Mouse (Mus musculus) spleen, postnatal 10 days (tissue): ENCODE measurements around the gene Ythdf2.

ENCODE experiments used
- DNase-seq, 2 experiments: peaks; one replicate each; pipeline ENCODE4 v3.0.0; 2021 to 2022; ENCODE audit warnings: low spot score in 2 of 2

Ythdf2 gene

GRCm38 (mm10) chr4:132151673-132152072 is 60.4 kb downstream of the Ythdf2 start:
- DNase-seq: no peak

- no peak for DNase-seq
These were observed 65.9 kb downstream of the Ythdf2 start for GRCm38 (mm10) chr4:132146201-132146600.

GRCm38 (mm10) chr4:132145092-132145491 is 67.0 kb downstream of the Ythdf2 start:
- DNase-seq: no peak

DNA sequence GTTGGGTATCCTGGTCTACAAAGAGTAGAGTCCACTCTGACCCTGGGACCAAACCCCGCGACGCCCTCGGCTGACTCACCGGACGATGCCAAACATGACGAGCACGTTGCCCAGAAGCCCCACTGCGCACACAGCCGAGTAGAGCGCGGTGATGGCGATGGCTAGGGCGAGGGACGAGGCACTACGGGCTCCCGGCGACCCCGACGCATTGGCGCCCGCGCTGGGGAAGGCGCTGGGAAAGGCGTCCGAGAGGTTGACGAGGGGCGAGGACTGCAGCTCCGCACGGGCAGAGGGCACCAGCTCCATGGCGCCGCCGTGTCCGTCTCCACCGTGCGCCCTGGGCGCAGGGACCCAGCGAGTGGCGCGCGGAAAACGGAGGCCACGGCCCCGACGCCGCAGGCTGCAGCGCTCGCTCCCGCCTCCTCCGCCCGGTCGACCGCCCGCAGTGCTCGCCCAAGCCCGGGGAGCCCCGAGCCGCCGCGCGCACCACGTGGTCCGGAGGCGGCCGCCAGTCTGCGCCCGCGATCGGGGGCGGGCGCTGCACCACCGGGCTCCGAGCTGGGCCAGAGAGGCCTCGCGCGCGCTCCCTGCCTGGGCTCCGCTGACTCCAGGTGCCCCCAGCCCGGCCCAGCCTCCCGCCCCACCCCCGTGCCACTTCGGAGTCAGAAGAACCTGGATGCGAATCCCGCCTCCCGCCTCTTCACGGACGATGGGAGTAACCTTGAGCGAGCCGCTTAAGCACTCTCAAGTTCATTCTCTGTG is 67.8 kb downstream of the Ythdf2 start, which contains the start of gene Oprd1:
Oprd1 (minus strand) TSS at position 407 of the 762 bp plus-strand sequence.
- DNase-seq: no peak

DNA sequence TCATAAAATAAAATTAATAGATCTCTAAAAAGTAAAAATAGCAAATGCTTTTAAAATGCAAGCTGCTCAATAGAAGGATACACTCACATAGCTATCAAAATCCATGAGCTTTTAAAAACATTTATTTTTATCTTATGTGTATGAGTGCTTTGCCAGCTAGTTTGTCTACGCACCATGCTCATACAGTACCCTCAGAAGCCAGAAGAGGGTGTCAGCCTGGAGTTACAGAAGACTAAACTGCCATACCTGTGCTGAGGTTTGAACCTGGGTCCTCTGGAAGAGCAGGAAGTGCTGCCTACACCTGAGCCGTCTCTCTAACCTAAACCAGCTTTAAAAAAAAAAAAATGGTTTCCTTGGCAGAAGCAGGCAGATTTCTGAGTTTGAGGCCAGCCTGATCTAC is 73.5 kb downstream of the Ythdf2 start:
- DNase-seq: peak in 1 of 2 experiments; percentile 29

- DNase-seq: no peak
These were observed 75.1 kb downstream of the Ythdf2 start for GRCm38 (mm10) chr4:132137013-132137412.
